Mouse (Mus musculus): ENCODE results near the gene Ctnnb1.

Gene Ctnnb1

GRCm38 (mm10) chr9:121000641-121001320 lies 71.8 kb downstream of the Ctnnb1 start:
- DNase-seq (ENCODE audit: extremely low spot score, low spot score): no peak

DNA sequence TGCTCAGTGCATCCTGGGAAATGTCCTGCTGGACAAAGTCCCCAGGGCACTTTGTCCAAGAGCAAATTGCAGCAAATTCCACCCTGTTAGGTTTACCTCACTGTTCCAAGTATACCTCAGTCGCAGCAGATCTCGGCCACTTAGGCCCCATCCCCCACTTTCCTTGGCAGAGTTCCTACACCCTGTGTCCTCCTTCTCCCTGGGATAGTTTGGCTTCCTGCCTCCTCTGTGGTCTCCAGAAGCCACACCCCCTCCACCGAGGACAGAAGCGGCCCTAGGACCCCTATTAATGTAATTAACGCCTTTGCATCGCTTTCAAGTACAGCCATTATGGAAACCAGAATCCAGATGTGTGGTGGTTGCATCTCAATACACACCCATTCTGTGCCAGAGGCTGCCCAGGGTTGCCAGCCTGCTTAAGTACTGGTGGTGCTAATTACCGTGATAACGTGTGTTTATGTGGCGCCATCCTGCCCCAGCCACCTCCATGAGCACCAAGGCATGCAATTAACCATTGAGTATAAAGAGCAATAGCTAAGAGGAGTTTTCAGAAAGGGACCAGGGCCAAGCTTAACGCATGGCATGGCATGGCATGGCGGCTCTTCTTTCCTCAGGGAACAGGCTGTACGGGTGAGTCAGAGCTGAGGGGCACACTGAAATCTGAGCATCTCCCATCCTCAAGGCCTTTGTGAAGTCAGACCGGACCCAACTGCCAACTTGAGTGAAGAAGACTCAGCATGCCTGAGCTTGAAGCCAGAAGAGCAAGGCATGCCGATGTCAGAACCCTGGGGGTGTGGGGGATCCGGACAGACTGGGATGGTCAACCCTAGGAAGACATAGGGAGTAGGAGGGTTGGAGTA lies 72.9 kb downstream of the Ctnnb1 start:
- DNase-seq (ENCODE audit: extremely low spot score, low spot score): no peak

DNA sequence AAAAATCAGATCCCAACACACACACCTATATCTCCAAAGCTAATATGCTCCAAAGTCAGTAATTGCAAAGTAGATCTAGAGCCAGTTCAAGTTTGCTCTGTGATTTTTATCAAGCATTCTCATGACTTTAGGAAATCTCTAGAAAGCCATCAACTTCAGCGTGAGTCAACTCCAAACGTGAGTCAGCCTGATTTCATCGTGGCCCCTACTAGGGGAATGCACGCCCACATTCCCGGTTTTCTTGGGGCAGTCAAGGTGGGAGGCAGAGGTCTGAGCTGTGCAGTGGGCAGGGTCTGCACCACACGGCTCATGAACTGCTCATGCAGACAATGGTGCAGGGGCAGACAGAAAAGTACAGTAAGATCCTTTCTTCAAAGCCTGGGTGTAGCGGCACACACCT lies 76.9 kb downstream of the Ctnnb1 start:
- DNase-seq (ENCODE audit: extremely low spot score, low spot score): no peak

Data from neural tube, embryonic 10.5 days (tissue).